Mouse (Mus musculus): Measurements from ENCODE around the gene Dynll2. TPM values are rescaled to one million over a fixed set of nuclear protein-coding genes. Genes with fewer than 3 reads are reported as not detected.

Dynll2 gene
- 14.1 and 20.4 TPM in 2 replicates for polyA plus RNA-seq (2014; fragmentation: Nextera tagmentation; extraction: Ambion mirVana)

DNA sequence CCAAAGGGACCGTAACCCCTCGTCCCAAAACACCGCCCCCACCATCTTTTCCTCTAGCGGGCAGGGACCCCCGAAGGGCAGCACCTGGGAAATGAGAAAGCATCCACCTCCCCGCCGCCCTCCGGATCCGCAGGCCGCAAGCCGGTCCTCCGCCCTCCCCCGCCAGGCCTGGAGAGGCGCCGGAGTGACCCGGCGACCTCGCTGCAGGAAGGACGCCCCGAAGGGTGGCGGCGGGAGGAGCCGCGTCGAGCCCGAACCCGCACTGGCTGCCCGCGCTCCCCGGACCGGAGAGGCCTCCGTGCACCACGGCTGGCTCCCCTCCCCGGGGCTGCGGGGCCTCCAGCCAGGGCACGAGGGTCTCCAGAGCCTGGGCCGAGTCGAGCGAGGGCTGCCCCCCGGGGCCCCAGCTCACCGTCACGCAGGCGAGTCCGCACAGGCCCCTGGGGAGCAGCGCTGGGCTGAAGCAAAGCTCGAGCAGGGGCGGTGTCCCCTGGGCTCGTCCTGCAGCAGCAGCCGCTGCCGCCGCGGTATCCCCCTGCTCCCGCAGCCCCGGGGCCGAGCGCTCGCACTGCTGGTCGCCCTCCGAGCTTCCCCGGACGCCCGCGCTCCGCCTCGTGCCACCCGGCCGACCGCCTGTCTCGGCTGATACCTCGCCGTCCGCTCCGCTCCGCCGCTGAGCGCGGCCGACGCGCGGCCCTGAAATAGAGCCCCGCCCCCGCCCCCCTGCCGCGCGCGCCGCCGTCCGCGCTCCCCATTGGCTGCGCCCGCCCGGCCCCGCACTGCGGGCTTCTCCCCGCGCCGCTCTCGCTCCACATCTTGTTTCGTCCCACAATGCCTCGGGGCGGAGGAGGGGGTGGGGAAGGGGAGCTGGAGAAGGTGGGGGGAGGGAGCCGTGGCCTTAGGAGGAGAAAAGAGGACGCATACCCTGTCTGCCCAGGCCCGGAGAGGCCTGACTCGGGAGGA, at the start of gene Dynll2:
TSS of gene Dynll2 (minus strand) at position 703 of the 963 bp plus-strand sequence.
- H3K27me3 ChIP-seq (replicated peaks; ENCODE audit: control insufficient read depth, insufficient read depth, low read length): no peaks in the 10 kb centered on the region
- peaks cover 18% of the 10 kb centered on the region for H3K36me3 ChIP-seq (ENCODE audit: control insufficient read depth, insufficient read depth, low read length)
- H3K4me2 ChIP-seq (ENCODE audit: low read length): peak within 1 kb of the TSS; percentile 81
- H3K4me3 ChIP-seq (ENCODE audit: low read depth, low read length): peak within 1 kb of the TSS; percentile 93
- ATAC-seq (replicated peaks; ENCODE audit: low FRiP score, low TSS enrichment, low read depth) (peak; percentile 95), DNase-seq (ENCODE audit: low spot score) (peak; percentile 89)
- H3K9me3 ChIP-seq (ENCODE audit: control insufficient read depth, low read length): no peaks in the 10 kb centered on the region
- H3K9ac ChIP-seq (ENCODE audit: low read length): peak within 1 kb of the TSS; percentile 94
- under 1% methylated on average over 92 of the region's 107 CpGs for WGBS
- H3K27ac ChIP-seq (ENCODE audit: low read depth): peak within 1 kb of the TSS; percentile 89
- peaks cover 24% of the 10 kb centered on the region for H3K4me1 ChIP-seq (replicated peaks; ENCODE audit: control insufficient read depth, insufficient read depth, low read length)

DNA sequence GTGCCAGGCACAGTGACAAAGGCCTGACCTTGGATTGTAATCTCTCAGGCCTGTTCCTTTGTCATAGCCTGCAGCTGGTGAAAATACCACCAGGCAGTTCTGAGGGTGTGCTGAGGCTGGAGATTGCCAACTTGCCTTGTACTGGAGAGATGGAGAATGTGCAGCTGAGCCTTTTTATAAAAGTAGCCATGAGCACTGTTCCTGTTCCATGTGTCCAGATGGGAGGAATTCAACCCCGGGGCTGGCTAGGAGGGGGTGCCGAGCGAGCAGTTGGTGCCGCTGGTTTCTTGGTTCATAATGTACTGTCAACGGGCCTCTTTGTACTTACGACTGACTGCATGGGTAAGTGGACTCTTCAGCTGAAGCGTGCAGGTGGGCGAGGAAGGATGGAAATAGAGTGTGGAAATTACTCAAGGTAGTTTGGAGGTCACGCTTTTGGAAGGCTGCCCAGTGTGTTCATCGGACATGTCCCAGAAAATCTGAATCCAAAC, 49.5 kb upstream of the Dynll2 start:
- Histone ChIP-seq H3K27me3 (replicated peaks; ENCODE audit: control insufficient read depth, insufficient read depth, low read length) (no peaks in the 10 kb centered on the region), H3K36me3 (ENCODE audit: control insufficient read depth, insufficient read depth, low read length) (no peaks in the 10 kb centered on the region)
- WGBS: 83% methylated on average over 10 of the region's 10 CpGs

DNA sequence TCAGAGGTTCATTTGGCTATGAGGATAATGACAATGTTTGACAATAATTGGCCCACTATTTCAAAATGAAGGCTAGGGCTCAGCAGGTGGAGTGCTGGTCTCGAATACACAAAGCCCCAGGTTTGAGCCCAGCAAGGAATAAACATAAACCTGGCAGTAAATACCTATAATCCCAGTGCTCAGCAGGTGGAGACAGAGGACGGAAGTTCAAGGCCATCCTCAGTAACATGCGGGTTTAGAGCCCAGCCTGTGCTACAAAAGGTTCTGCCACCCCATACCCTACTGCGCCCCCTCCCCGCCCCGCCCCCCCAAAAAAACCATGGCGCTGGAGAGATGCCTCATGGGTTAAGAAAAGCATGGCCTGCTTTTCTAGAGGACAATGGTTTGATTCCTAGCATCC, 48.6 kb upstream of the Dynll2 start:
- ATAC-seq (replicated peaks; ENCODE audit: low FRiP score, low TSS enrichment, low read depth) (no peak), DNase-seq (ENCODE audit: low spot score) (peak; percentile 23)
- Histone ChIP-seq H3K4me1 (replicated peaks; ENCODE audit: control insufficient read depth, insufficient read depth, low read length) (no peaks in the 10 kb centered on the region), H3K4me2 (ENCODE audit: low read length) (no peak overlapping the region), H3K36me3 (ENCODE audit: control insufficient read depth, insufficient read depth, low read length) (no peaks in the 10 kb centered on the region), H3K27ac (ENCODE audit: low read depth) (no peak overlapping the region), H3K9ac (ENCODE audit: low read length) (no peak overlapping the region), H3K9me3 (ENCODE audit: control insufficient read depth, low read length) (no peaks in the 10 kb centered on the region), H3K27me3 (replicated peaks; ENCODE audit: control insufficient read depth, insufficient read depth, low read length) (no peaks in the 10 kb centered on the region), H3K4me3 (ENCODE audit: low read depth, low read length) (no peak overlapping the region)
- WGBS: 63% methylated on average over 7 of the region's 7 CpGs

More for the DNA sequence above, 49.5 kb upstream of the Dynll2 start:
- no peak for ATAC-seq (replicated peaks; ENCODE audit: low FRiP score, low TSS enrichment, low read depth)
- no peak overlapping the region for H3K27ac ChIP-seq (ENCODE audit: low read depth)
- no peak overlapping the region for H3K4me2 ChIP-seq (ENCODE audit: low read length)
- H3K4me3 ChIP-seq (ENCODE audit: low read depth, low read length): no peak overlapping the region
- no peaks in the 10 kb centered on the region for H3K9me3 ChIP-seq (ENCODE audit: control insufficient read depth, low read length)
- no peaks in the 10 kb centered on the region for H3K4me1 ChIP-seq (replicated peaks; ENCODE audit: control insufficient read depth, insufficient read depth, low read length)
- H3K9ac ChIP-seq (ENCODE audit: low read length): no peak overlapping the region
- no peak for DNase-seq (ENCODE audit: low spot score)

DNA sequence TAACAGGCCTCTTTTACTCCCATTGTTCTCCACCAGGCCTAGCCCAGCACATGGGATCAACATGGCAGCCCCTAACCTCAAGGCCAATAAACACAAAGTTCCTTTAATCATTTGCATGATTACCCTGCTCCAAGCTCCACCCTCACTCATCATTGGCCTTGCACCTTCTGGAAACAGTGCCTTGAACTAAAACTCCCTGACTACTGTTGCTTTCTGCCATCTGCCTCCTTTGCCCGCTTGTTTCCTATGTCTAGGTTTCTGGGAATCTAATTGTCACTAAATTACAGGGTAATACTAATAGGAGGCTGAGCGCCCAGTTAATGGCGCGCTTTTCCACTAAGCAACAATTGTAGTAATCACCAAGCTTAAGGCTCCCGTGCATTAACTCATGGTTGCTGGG, 44.4 kb upstream of the Dynll2 start:
- 86% methylated on average over 5 of the region's 5 CpGs for WGBS
- DNase-seq (ENCODE audit: low spot score): peak; percentile 21
- Histone ChIP-seq H3K9ac (ENCODE audit: low read length) (no peak overlapping the region), H3K4me2 (ENCODE audit: low read length) (no peak overlapping the region), H3K36me3 (ENCODE audit: control insufficient read depth, insufficient read depth, low read length) (no peaks in the 10 kb centered on the region), H3K4me3 (ENCODE audit: low read depth, low read length) (no peak overlapping the region), H3K27me3 (replicated peaks; ENCODE audit: control insufficient read depth, insufficient read depth, low read length) (no peaks in the 10 kb centered on the region), H3K9me3 (ENCODE audit: control insufficient read depth, low read length) (no peaks in the 10 kb centered on the region), H3K4me1 (replicated peaks; ENCODE audit: control insufficient read depth, insufficient read depth, low read length) (no peaks in the 10 kb centered on the region; the same call in 1 of the 2 replicates), H3K27ac (ENCODE audit: low read depth) (no peak overlapping the region)
- ATAC-seq (replicated peaks; ENCODE audit: low FRiP score, low TSS enrichment, low read depth): no peak

DNA sequence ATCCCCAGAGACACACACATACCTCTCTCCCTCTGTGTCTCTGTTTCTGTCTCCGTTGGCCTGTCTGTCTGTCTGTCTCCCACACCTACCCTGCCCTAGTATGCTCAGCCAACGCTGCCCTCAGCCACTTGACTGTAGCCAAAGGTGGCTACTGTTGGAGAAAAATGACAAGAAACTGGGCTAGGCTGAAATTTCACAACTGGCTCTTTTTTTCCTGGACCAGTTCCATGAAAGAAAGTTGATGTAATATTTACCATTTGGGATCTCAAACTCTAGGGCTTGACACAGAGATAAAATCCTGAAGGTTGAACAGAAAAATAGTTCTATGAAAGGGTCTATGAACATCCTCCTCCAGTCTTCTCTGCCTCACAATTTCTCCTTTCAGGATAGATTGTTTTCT, 43.5 kb upstream of the Dynll2 start:
- 79% methylated on average over 2 of the region's 2 CpGs for WGBS
- H3K4me3 ChIP-seq (ENCODE audit: low read depth, low read length): no peak overlapping the region
- no peaks in the 10 kb centered on the region; the same call in 1 of the 2 replicates for H3K4me1 ChIP-seq (replicated peaks; ENCODE audit: control insufficient read depth, insufficient read depth, low read length)
- ATAC-seq (replicated peaks; ENCODE audit: low FRiP score, low TSS enrichment, low read depth): no peak
- no peaks in the 10 kb centered on the region for H3K9me3 ChIP-seq (ENCODE audit: control insufficient read depth, low read length)
- H3K27me3 ChIP-seq (replicated peaks; ENCODE audit: control insufficient read depth, insufficient read depth, low read length): no peaks in the 10 kb centered on the region
- H3K9ac ChIP-seq (ENCODE audit: low read length): no peak overlapping the region
- H3K36me3 ChIP-seq (ENCODE audit: control insufficient read depth, insufficient read depth, low read length): no peaks in the 10 kb centered on the region
- H3K27ac ChIP-seq (ENCODE audit: low read depth): no peak overlapping the region
- H3K4me2 ChIP-seq (ENCODE audit: low read length): no peak overlapping the region
- peak; percentile 15 for DNase-seq (ENCODE audit: low spot score)

DNA sequence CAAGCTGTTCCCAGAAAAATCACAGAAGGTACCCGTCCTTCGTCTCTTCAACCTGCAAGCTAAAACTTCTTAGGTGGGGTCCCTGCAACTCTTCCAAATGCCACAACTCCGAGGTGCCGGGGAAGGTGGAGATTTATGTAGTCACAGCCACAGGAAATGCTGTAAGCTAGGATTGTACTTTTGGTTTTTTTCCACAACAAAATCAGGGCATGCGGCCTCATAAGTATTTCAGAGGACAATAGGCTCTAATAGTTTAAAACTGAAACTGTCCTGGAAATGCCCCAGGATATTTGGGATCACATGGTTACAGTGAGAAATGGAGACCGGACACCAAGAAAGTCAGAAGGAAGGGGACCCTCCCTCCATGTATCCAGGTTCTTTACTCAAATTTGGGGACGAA, 42.9 kb upstream of the Dynll2 start:
- H3K9me3 ChIP-seq (ENCODE audit: control insufficient read depth, low read length): no peaks in the 10 kb centered on the region
- ATAC-seq (replicated peaks; ENCODE audit: low FRiP score, low TSS enrichment, low read depth) (no peak), DNase-seq (ENCODE audit: low spot score) (no peak)
- H3K4me2 ChIP-seq (ENCODE audit: low read length): no peak overlapping the region
- no peak overlapping the region for H3K27ac ChIP-seq (ENCODE audit: low read depth)
- no peaks in the 10 kb centered on the region for H3K27me3 ChIP-seq (replicated peaks; ENCODE audit: control insufficient read depth, insufficient read depth, low read length)
- WGBS: 83% methylated on average over 7 of the region's 7 CpGs
- no peak overlapping the region for H3K9ac ChIP-seq (ENCODE audit: low read length)
- H3K4me1 ChIP-seq (replicated peaks; ENCODE audit: control insufficient read depth, insufficient read depth, low read length): no peaks in the 10 kb centered on the region; the same call in 1 of the 2 replicates
- no peaks in the 10 kb centered on the region for H3K36me3 ChIP-seq (ENCODE audit: control insufficient read depth, insufficient read depth, low read length)
- H3K4me3 ChIP-seq (ENCODE audit: low read depth, low read length): no peak overlapping the region

DNA sequence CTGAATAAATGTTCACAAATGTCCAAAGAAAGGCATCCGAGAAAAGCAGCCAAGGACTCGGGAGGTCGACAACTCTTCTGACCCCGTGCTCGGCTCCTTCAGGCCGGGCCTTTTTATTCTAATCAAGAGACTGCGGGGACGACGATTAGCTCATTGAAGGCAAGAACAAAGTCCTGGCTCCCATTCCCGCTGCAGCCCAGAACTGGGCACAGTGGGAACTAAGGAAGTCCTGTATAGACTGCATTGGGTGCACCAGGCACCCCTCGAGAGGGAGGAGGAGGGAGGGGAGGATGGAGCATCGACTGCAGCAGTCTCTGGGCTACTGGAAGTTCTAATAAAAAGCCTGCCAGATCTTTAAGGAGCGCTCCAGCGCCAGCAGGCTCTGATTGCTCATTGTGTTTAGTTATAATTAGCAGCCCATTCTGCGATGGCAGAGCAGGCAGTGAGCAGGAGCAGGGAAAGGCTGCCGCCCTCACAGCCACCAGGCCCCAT, 40.9 kb upstream of the Dynll2 start:
- no peak overlapping the region for H3K4me3 ChIP-seq (ENCODE audit: low read depth, low read length)
- H3K4me1 ChIP-seq (replicated peaks; ENCODE audit: control insufficient read depth, insufficient read depth, low read length): no peaks in the 10 kb centered on the region; the same call in 1 of the 2 replicates
- WGBS: 29% methylated on average over 16 of the region's 16 CpGs
- no peak overlapping the region for H3K27ac ChIP-seq (ENCODE audit: low read depth)
- no peaks in the 10 kb centered on the region for H3K27me3 ChIP-seq (replicated peaks; ENCODE audit: control insufficient read depth, insufficient read depth, low read length)
- H3K9ac ChIP-seq (ENCODE audit: low read length): no peak overlapping the region
- no peak for ATAC-seq (replicated peaks; ENCODE audit: low FRiP score, low TSS enrichment, low read depth)
- no peaks in the 10 kb centered on the region for H3K36me3 ChIP-seq (ENCODE audit: control insufficient read depth, insufficient read depth, low read length)
- H3K4me2 ChIP-seq (ENCODE audit: low read length): no peak overlapping the region
- DNase-seq (ENCODE audit: low spot score): no peak
- no peaks in the 10 kb centered on the region for H3K9me3 ChIP-seq (ENCODE audit: control insufficient read depth, low read length)

DNA sequence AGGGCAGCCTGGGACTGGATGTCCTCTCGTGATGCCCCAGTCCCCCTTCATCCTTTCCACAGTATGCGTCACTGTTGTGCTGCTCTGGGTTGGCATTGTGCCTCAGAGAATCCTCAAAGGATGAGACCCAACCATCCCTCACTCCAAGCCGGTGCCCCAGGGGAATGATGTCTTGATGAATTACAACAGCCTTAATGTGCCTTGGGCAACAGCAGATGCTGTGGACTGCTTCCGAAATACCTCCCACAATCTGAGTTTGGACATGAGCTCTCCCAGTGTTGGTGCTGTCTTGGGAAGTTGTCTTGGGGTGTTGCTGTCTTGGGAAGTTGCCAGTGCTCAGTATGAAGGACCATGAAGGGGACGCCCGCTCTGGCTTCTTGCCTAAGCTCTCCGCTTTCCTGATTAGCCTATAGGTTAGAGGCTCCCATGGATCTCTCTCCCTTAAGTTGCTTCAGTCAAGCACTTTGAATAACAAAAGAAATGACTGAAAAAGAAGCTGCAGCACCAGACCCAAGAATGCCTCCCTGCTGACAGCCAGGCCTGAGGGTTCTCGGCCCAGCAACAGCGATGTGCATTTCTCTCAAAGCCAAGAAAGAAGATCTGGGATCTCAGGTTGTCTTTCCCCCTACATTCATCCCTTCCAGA, 40.2 kb upstream of the Dynll2 start:
- Histone ChIP-seq H3K9me3 (ENCODE audit: control insufficient read depth, low read length) (no peaks in the 10 kb centered on the region), H3K27ac (ENCODE audit: low read depth) (no peak overlapping the region), H3K4me1 (replicated peaks; ENCODE audit: control insufficient read depth, insufficient read depth, low read length) (no peaks in the 10 kb centered on the region; the same call in 1 of the 2 replicates), H3K4me2 (ENCODE audit: low read length) (no peak overlapping the region), H3K27me3 (replicated peaks; ENCODE audit: control insufficient read depth, insufficient read depth, low read length) (no peaks in the 10 kb centered on the region), H3K4me3 (ENCODE audit: low read depth, low read length) (no peak overlapping the region), H3K9ac (ENCODE audit: low read length) (no peak overlapping the region), H3K36me3 (ENCODE audit: control insufficient read depth, insufficient read depth, low read length) (no peaks in the 10 kb centered on the region)
- no peak for DNase-seq (ENCODE audit: low spot score)
- ATAC-seq (replicated peaks; ENCODE audit: low FRiP score, low TSS enrichment, low read depth): no peak
- 71% methylated on average over 9 of the region's 9 CpGs for WGBS
